ENCODE assay signal across 8 mouse cellular contexts in the genomic region with DNA sequence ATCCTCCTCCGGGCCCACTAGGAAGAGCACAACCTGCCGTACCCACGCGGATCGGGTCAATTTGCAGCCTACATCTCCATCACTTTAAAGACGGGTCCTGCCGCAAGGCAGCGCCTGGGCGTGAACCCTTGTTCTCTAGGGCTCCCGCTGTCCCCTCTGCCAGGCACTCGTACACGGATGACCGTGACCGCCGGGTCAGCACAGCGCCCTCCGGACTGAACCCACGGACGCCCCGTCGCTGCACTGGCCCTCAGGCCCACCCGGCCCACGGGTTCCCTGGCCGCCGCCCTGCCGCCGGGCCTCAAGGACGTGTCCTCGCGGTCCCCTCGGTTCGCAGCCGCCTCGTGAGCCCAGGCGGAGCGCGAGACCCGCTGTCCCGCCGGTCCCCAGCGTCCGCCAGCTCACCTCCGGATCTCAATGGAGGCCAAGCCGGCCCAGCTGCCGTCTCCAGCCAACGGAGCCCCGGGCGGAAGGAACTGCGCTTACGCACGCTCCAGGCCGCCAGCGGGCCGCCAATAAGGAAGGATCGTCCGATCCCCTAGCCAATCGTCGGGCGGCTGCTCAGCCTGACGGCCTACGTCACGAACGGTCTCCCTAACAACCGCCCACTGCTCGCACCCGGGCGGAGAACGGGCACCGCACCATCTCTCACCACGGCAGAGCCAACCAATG. TPM values are rescaled to one million over a fixed set of nuclear protein-coding genes. Genes with fewer than 3 reads are reported as not detected.
A peak's percentile ranks its signal among the peaks of the same experiment; 100 is the strongest.
DNase-seq lines count a peak whose midpoint lies in the region; ATAC-seq and TF ChIP-seq lines count a peak whose summit lies in the region.

Hmgcr (minus strand) TSS at position 531 of the 672 bp plus-strand sequence.

- peak; percentile 100 for ATAC-seq in Patski
- peak; percentile 100 for ATAC-seq in hindbrain, embryonic 13.5 days (ENCODE audit: low FRiP score)

- peak; percentile 79 for DNase-seq in Patski (ENCODE audit: low read depth, low spot score)
- DNase-seq in cerebellum, postnatal 14 days = peak; percentile 98 to 99
- peak; percentile 98 to 99 for DNase-seq in frontal cortex, postnatal 14 days (ENCODE audit: low spot score in 2 of 2)
- DNase-seq in layer of hippocampus, postnatal 25 days (ENCODE audit: extremely low spot score in 1 of 2, low spot score in 1 of 2) = peak; percentile 93 to 96
- DNase-seq in lung, postnatal 25 days (ENCODE audit: low spot score) = peak; percentile 98
- peak; percentile 98 for DNase-seq in retina, embryonic 14.5 days (ENCODE audit: low spot score)
- peak; percentile 94 for DNase-seq in thymus, postnatal 4 days

- peak within 1 kb of the TSS; percentile 98 for H3K4me3 ChIP-seq in hindbrain, embryonic 13.5 days

- under 1% methylated on average over 70 of the region's 70 CpGs for WGBS in hindbrain, embryonic 13.5 days

- no peaks in the 10 kb centered on the region for H3K9me3 ChIP-seq in hindbrain, embryonic 13.5 days

- H3K27me3 ChIP-seq in Patski = no peaks in the 10 kb centered on the region
- H3K27me3 ChIP-seq in hindbrain, embryonic 13.5 days = no peaks in the 10 kb centered on the region

- CTCF ChIA-PET in Patski (lab: Charles Lee) = no interaction called here

- H3K4me2 ChIP-seq in hindbrain, embryonic 13.5 days = peak within 1 kb of the TSS; percentile 89

- no peak for TF ChIP-seq CTCF in Patski (IDR thresholded peaks at IDR 0.05)

- peak within 1 kb of the TSS; percentile 99 for H3K9ac ChIP-seq in hindbrain, embryonic 13.5 days

- POLR2A ChIA-PET in Patski (lab: Charles Lee) = no interaction called here

- peak within 1 kb of the TSS; percentile 99 for H3K27ac ChIP-seq in hindbrain, embryonic 13.5 days

- H3K4me1 ChIP-seq in hindbrain, embryonic 13.5 days (replicated peaks) = peaks cover 43% of the 10 kb centered on the region

- in situ Hi-C loops in Patski (cut with MboI; ENCODE audit: low pct_unique_long_range_greater_than_20kb) = no loop called here

- peaks cover 6% of the 10 kb centered on the region for H3K36me3 ChIP-seq in hindbrain, embryonic 13.5 days

RNA-seq across cellular contexts. Expression of gene Hmgcr, which starts in this region (rescaled TPM):
- 43.0 TPM for polyA plus RNA-seq in Patski (2021)
- 158 and 160 TPM in 2 replicates for polyA plus RNA-seq in hindbrain, embryonic 13.5 days (2015; fragmentation: Nextera tagmentation; extraction: Ambion mirVana)
- 100 to 1,000 TPM; 135 to 145 TPM for total RNA-seq in layer of hippocampus, postnatal 25 days (2021)

Comparison
In these comparisons a context has a peak if more than half of its experiments do, and no peak if none do; other contexts are left out.
1. Peak in every context shown above with its lines: DNase-seq, ATAC-seq, H3K4me3 ChIP-seq and H3K27ac ChIP-seq.